Mouse (Mus musculus) E14TG2a.4 (cell line): ENCODE measurements around the gene Spsb2.

Source experiments
- H3K27me3 ChIP-seq: 2 replicates; pipeline ENCODE4 v1.6.1; 2014; ENCODE audit warnings: low read length, control low read depth; ENCODE audit not compliant: insufficient read depth
- H3K36me3 ChIP-seq: 2 replicates; pipeline ENCODE4 v1.6.1; 2014; ENCODE audit warnings: low read length, control low read depth; ENCODE audit not compliant: insufficient read depth
- H3K4me1 ChIP-seq: replicated peaks from 2 replicates; pipeline ENCODE4 v1.6.1; 2014; ENCODE audit warnings: low read depth, low read length, control low read depth
- H3K4me3 ChIP-seq: replicated peaks from 2 replicates; pipeline ENCODE4 v1.5.1; 2014; ENCODE audit warnings: mild to moderate bottlenecking, low read length
- H3K9me3 ChIP-seq: 2 replicates; pipeline ENCODE4 v1.6.1; 2014; ENCODE audit warnings: low read length, control low read depth
- CTCF ChIP-seq: conservative IDR thresholded peaks from 2 replicates; pipeline ENCODE4 v1.5.1; 2014; ENCODE audit warnings: low read length
- NANOG ChIP-seq: IDR thresholded peaks from 2 replicates; pipeline ENCODE4 v1.6.1; 2014; ENCODE audit warnings: borderline replicate concordance, low read length, mixed read lengths
- POU5F1 ChIP-seq: IDR thresholded peaks from 2 replicates; pipeline ENCODE4 v1.6.1; 2014; ENCODE audit warnings: low read length, borderline replicate concordance

The Spsb2 gene

DNA sequence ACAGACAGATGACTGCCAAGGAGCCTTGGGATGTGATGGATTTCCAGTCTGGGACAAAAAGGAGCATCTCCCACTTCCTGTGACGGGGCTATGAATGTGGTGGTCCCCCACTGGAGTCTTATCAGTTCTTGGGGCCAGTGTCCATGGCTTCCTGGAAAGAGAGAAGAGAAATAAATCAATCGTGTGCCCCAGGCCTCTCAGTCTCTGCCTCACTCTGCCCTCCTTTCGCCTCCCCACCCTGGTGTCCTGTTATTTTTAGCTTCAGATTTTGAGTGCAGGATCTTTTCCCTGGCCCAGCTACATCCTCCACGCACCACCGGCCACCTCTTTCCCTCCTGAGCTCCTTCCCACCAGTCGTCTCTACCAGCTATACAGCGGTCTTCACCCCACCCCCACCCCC, 38.4 kb upstream of the Spsb2 start:
- peak overlapping the region; percentile 79 for H3K4me3 ChIP-seq
- H3K9me3 ChIP-seq, result no peaks in the 10 kb centered on the region
- H3K36me3 ChIP-seq, result no peaks in the 10 kb centered on the region
- peaks cover 59% of the 10 kb centered on the region for H3K4me1 ChIP-seq
- peaks cover 36% of the 10 kb centered on the region for H3K27me3 ChIP-seq
- no peak for TF ChIP-seq NANOG
- no peak for TF ChIP-seq POU5F1
- TF ChIP-seq CTCF, result no peak

GRCm38 (mm10) chr6:124770511-124770910, 38.0 kb upstream of the Spsb2 start:
- Histone ChIP-seq H3K27me3 (peaks cover 36% of the 10 kb centered on the region), H3K4me3 (peak overlapping the region; percentile 32), H3K36me3 (no peaks in the 10 kb centered on the region), H3K4me1 (peaks cover 59% of the 10 kb centered on the region), H3K9me3 (no peaks in the 10 kb centered on the region)
- TF ChIP-seq NANOG (no peak), POU5F1 (no peak), CTCF (no peak)

GRCm38 (mm10) chr6:124779222-124779983, 29.1 kb upstream of the Spsb2 start, which contains the start of gene Lrrc23:
TSS of gene Lrrc23 (minus strand) at chr6:124779727.
- peaks cover 37% of the 10 kb centered on the region for H3K4me1 ChIP-seq
- no peaks in the 10 kb centered on the region for H3K36me3 ChIP-seq
- H3K4me3 ChIP-seq, result peak within 1 kb of the TSS; percentile 55
- TF ChIP-seq NANOG (peak; percentile 4; the same call in 1 of the 2 replicates), POU5F1 (no peak)
- H3K27me3 ChIP-seq, result peaks cover 42% of the 10 kb centered on the region
- H3K9me3 ChIP-seq, result no peaks in the 10 kb centered on the region

GRCm38 (mm10) chr6:124779984-124780416, 28.5 kb upstream of the Spsb2 start:
- Histone ChIP-seq H3K36me3 (no peaks in the 10 kb centered on the region), H3K4me1 (peaks cover 37% of the 10 kb centered on the region), H3K4me3 (peak overlapping the region; percentile 55), H3K27me3 (peaks cover 42% of the 10 kb centered on the region), H3K9me3 (no peaks in the 10 kb centered on the region)
- TF ChIP-seq CTCF, result no peak
- no peak for TF ChIP-seq POU5F1
- TF ChIP-seq NANOG, result 0 out of 2 replicates have a peak, but pooled peaks have one; percentile 2

GRCm38 (mm10) chr6:124780917-124781316, 27.5 kb upstream of the Spsb2 start:
- no peak for TF ChIP-seq NANOG
- TF ChIP-seq POU5F1, result no peak
- no peak for TF ChIP-seq CTCF

DNA sequence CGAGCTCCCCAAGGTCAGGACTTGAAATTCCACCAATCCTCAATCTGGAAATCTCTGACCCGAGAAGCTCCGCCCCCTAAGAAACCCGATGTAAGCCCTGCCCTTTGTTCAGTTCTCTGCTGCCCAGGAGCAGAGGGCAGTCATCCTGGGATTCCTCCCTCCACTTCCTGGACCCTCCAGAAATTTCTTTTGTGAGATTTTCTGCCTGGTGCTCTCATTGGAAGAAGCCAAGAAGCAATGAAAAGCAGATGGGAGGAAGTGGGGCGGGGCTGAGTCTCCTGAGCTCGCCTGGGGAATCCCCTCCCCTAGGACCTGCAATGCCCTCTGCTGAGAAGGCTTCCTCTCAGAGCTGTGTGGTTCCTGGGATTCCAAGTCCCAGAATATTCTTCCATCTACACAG, 26.0 kb upstream of the Spsb2 start:
- peaks cover 35% of the 10 kb centered on the region for H3K27me3 ChIP-seq
- peak overlapping the region; percentile 60 for H3K4me3 ChIP-seq
- TF ChIP-seq CTCF, result no peak
- no peak for TF ChIP-seq POU5F1
- TF ChIP-seq NANOG, result no peak
- no peaks in the 10 kb centered on the region for H3K9me3 ChIP-seq
- H3K36me3 ChIP-seq, result no peaks in the 10 kb centered on the region
- peaks cover 45% of the 10 kb centered on the region for H3K4me1 ChIP-seq

More at GRCm38 (mm10) chr6:124780917-124781316, 27.5 kb upstream of the Spsb2 start:
- Histone ChIP-seq H3K4me3 (no peak overlapping the region), H3K27me3 (peaks cover 40% of the 10 kb centered on the region), H3K36me3 (no peaks in the 10 kb centered on the region), H3K9me3 (no peaks in the 10 kb centered on the region), H3K4me1 (peaks cover 37% of the 10 kb centered on the region)

DNA sequence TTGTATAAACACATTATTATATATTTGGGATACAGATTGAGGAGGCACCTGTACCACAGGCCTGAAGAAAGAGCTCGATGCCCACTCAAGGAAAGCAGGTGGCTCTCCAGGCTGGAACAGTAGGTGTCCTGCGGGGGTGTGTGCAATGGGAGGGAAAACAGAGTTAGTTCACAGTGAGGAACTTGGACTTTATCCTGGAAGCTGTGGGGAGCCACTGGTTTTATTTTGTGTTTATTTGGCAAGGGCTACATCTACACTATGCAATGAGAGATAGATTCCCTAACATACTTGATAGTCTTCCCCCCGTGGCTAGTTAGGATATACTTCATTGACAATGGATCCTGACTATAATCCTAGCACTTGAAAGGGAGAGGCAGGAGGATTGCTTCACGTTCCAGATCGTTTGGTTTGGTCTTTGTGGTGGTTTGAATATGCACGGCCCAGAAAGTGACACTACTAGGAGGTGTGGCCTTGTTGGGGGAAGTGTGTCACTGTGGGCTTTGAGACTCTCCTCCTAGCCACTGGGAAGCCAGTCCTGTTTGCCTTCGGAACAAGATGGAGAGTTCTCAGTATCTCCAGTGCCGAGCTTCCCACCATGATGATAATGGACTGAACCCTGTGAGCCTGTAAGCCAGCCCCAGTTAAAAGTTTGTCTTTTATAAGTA, 21.6 kb upstream of the Spsb2 start:
- Histone ChIP-seq H3K4me3 (no peak overlapping the region), H3K9me3 (no peaks in the 10 kb centered on the region), H3K36me3 (no peaks in the 10 kb centered on the region), H3K27me3 (no peaks in the 10 kb centered on the region), H3K4me1 (peaks cover 42% of the 10 kb centered on the region)
- TF ChIP-seq CTCF (no peak), POU5F1 (no peak), NANOG (no peak)

DNA sequence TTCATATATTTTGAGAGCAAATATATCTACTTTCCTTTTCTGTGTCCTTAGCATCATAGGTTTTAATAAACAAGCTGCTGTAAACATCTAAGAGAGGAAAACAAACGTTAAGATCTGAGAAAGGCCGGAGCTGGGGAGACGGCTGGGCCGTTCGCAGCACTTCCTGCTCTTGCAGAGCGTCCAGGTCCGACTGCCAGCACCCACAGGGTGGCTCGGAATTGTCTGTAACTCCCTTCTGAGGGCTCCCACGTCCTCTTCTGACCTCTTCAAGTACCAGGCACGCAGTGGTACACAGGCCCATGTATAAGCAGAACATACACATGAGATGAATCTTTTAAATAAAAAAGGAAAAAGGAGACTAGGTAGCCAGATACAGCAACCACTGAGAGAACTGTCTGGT, 20.7 kb upstream of the Spsb2 start:
- H3K36me3 ChIP-seq, result no peaks in the 10 kb centered on the region
- no peak overlapping the region for H3K4me3 ChIP-seq
- no peak for TF ChIP-seq NANOG
- no peak for TF ChIP-seq CTCF
- TF ChIP-seq POU5F1, result no peak
- no peaks in the 10 kb centered on the region for H3K27me3 ChIP-seq
- H3K4me1 ChIP-seq, result peaks cover 37% of the 10 kb centered on the region
- no peaks in the 10 kb centered on the region for H3K9me3 ChIP-seq
